In the genomic region with DNA sequence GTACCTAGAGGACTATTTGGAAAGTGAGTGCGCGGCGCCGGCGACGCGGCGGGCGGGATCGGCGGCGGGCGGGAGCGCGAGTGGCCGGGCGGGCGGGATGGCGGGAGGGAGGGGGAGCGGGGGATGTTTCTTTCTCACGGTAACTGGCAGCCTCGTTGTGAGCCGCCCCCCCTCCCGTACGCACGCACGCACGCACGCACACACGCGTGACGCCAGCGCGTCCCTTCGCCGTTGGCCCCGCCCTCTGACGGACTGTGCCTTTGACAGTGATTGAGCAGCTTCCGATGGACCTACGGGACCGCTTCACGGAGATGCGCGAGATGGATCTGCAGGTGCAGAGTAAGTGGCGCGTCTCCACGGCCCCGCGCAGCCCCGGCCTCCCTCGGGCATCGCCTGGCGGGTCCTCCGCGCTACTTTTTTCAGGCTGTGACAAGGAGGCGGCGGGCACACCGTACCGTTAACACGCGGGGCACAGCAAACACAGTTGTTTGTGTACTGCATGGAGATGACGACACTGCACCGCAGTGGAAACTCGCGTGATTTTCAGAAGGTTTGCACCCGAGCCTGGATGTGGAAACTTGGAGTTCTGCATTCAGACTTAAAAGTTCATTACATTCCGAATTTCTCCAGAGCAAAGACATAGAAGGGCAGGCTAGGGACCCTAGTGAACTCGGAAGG, we compare ENCODE assay signal across 8 mouse cellular contexts. TPM values are rescaled to one million over a fixed set of nuclear protein-coding genes. Genes with fewer than 3 reads are reported as not detected.
DNase-seq lines count a peak whose midpoint lies in the region; ATAC-seq and TF ChIP-seq lines count a peak whose summit lies in the region.

No protein-coding gene starts in this region.

- no peak for TF ChIP-seq EP300 in MEL (IDR thresholded peaks at IDR 0.05; ENCODE audit: low read depth in 1 of 2, low read length in 2 of 2)
- TF ChIP-seq EP300 in lung, postnatal 0 days (IDR thresholded peaks at IDR 0.05): no peak

- TF ChIP-seq POLR2A in MEL (IDR thresholded peaks at IDR 0.05; ENCODE audit: control insufficient read depth in 1 of 2, insufficient read depth in 1 of 2, low read depth in 1 of 2, low read length in 2 of 2, poor library complexity in 1 of 2): peak in 1 of 2 experiments; percentile 57; a peak in 3 of 4 replicates
- peak; percentile 81 for TF ChIP-seq POLR2A in cerebellum, adult 2 months (IDR thresholded peaks at IDR 0.05; ENCODE audit: borderline replicate concordance, insufficient read depth, low read length)

- peak overlapping the region; percentile 95 for H3K9ac ChIP-seq in MEL (ENCODE audit: control insufficient read depth, low read depth, low read length, poor library complexity, severe bottlenecking)
- peak overlapping the region; percentile 82 for H3K9ac ChIP-seq in lung, postnatal 0 days (replicated peaks; ENCODE audit: low read depth)

- peak; percentile 95 for DNase-seq in MEL (ENCODE audit: low read depth, low spot score)
- DNase-seq in cerebellum, adult 2 months: peak; percentile 98
- DNase-seq in forelimb bud, embryonic 11.5 days (ENCODE audit: low read depth, low spot score): peak; percentile 92
- DNase-seq in hindbrain, embryonic 10.5 days (ENCODE audit: low spot score): peak; percentile 96
- peak; percentile 98 for DNase-seq in layer of hippocampus, adult 9-11 months
- DNase-seq in lung, postnatal 0 days (ENCODE audit: low spot score): peak; percentile 97
- DNase-seq in ovary, postnatal 14 days (ENCODE audit: low spot score): peak; percentile 91
- peak; percentile 99 for DNase-seq in thymus, postnatal 14 days

- no peak for TF ChIP-seq RAD21 in MEL (IDR thresholded peaks at IDR 0.05; ENCODE audit: low read depth, low read length)

- peaks cover 0 to 1% of the 10 kb centered on the region in 2 experiments; a peak in 1 of 4 replicates for H3K27me3 ChIP-seq in MEL (ENCODE audit: control insufficient read depth in 1 of 2, insufficient read depth in 2 of 2, low read length in 2 of 2)
- no peaks in the 10 kb centered on the region for H3K27me3 ChIP-seq in cerebellum, adult 2 months (ENCODE audit: control insufficient read depth, insufficient read depth, low read length)
- no peaks in the 10 kb centered on the region for H3K27me3 ChIP-seq in hindbrain, embryonic 10.5 days (ENCODE audit: insufficient read depth, poor library complexity, severe bottlenecking)
- H3K27me3 ChIP-seq in lung, postnatal 0 days (replicated peaks; ENCODE audit: insufficient read depth, low read length): no peaks in the 10 kb centered on the region

- peak overlapping the region; percentile 71 for H3K4me2 ChIP-seq in lung, postnatal 0 days (replicated peaks; ENCODE audit: low read depth, low read length)

- WGBS in cerebellum, adult 2 months: under 1% methylated on average over 66 of the region's 68 CpGs
- under 1% methylated on average over 68 of the region's 68 CpGs for WGBS in hindbrain, embryonic 10.5 days
- WGBS in lung, postnatal 0 days: 1% methylated on average over 63 of the region's 68 CpGs

- H3K9me3 ChIP-seq in MEL (replicated peaks; ENCODE audit: insufficient read depth, low read length): no peaks in the 10 kb centered on the region
- no peaks in the 10 kb centered on the region for H3K9me3 ChIP-seq in hindbrain, embryonic 10.5 days
- H3K9me3 ChIP-seq in lung, postnatal 0 days (ENCODE audit: low read length): no peaks in the 10 kb centered on the region

- TF ChIP-seq CTCF in MEL (IDR thresholded peaks at IDR 0.05 in 2 of 3, conservative IDR thresholded peaks at IDR 0.05 in 1 of 3; ENCODE audit: control insufficient read depth in 1 of 3, insufficient read depth in 1 of 3, low read depth in 2 of 3, low read length in 3 of 3, poor library complexity in 1 of 3, severe bottlenecking in 1 of 3): no peak
- no peak for TF ChIP-seq CTCF in cerebellum, adult 2 months (IDR thresholded peaks at IDR 0.05; ENCODE audit: borderline replicate concordance, insufficient read depth, low read depth, low read length)
- TF ChIP-seq CTCF in lung, postnatal 0 days (IDR thresholded peaks at IDR 0.05): no peak; the same call in 1 of the 2 replicates

- peak overlapping the region; percentile 80 to 89 for H3K4me3 ChIP-seq in MEL (ENCODE audit: control insufficient read depth in 1 of 2, insufficient read depth in 1 of 2, low read depth in 2 of 2, low read length in 2 of 2)
- H3K4me3 ChIP-seq in cerebellum, adult 2 months (replicated peaks; ENCODE audit: insufficient read depth, low read depth, low read length): peak overlapping the region; percentile 87
- peak overlapping the region; percentile 79 for H3K4me3 ChIP-seq in hindbrain, embryonic 10.5 days
- peak overlapping the region; percentile 80 for H3K4me3 ChIP-seq in lung, postnatal 0 days (ENCODE audit: low read depth, low read length)

- H3K27ac ChIP-seq in MEL (ENCODE audit: control insufficient read depth, low read depth, low read length): peak overlapping the region; percentile 91
- H3K27ac ChIP-seq in cerebellum, adult 2 months (ENCODE audit: insufficient read depth, low read length): peak overlapping the region; percentile 90
- peak overlapping the region; percentile 98 for H3K27ac ChIP-seq in hindbrain, embryonic 10.5 days
- peak overlapping the region; percentile 99 for H3K27ac ChIP-seq in lung, postnatal 0 days (ENCODE audit: low read length)

- peaks cover 0 to 6% of the 10 kb centered on the region in 2 experiments; a peak in 1 of 4 replicates for H3K4me1 ChIP-seq in MEL (ENCODE audit: control insufficient read depth in 1 of 2, insufficient read depth in 2 of 2, low read length in 2 of 2)
- no peaks in the 10 kb centered on the region for H3K4me1 ChIP-seq in cerebellum, adult 2 months (ENCODE audit: control insufficient read depth, insufficient read depth, low read length)
- peaks cover 12% of the 10 kb centered on the region for H3K4me1 ChIP-seq in hindbrain, embryonic 10.5 days (replicated peaks)
- peaks cover 4% of the 10 kb centered on the region; the same call in 1 of the 2 replicates for H3K4me1 ChIP-seq in lung, postnatal 0 days (ENCODE audit: insufficient read depth, low read depth, low read length)

- peak; percentile 95 for ATAC-seq in lung, postnatal 0 days

- peaks cover 0 to 6% of the 10 kb centered on the region in 2 experiments; a peak in 2 of 4 replicates for H3K36me3 ChIP-seq in MEL (ENCODE audit: control insufficient read depth in 1 of 2, insufficient read depth in 2 of 2, low read length in 2 of 2)
- H3K36me3 ChIP-seq in hindbrain, embryonic 10.5 days: peaks cover 29% of the 10 kb centered on the region
- H3K36me3 ChIP-seq in lung, postnatal 0 days (ENCODE audit: insufficient read depth, low read length): 0 out of 2 replicates have a peak, but pooled peaks cover 3% of the 10 kb centered on the region

- peaks cover 5% of the 10 kb centered on the region for H3K79me2 ChIP-seq in MEL (ENCODE audit: control insufficient read depth, insufficient read depth, low read length, poor library complexity)

TF ChIP-seq in MEL, 35 proteins besides CTCF, POLR2A, EP300 and RAD21 (continues in another document):
- TF ChIP-seq MAFK (IDR thresholded peaks at IDR 0.05; ENCODE audit: borderline replicate concordance, low read depth, low read length) (no peak), HCFC1 (IDR thresholded peaks at IDR 0.05; ENCODE audit: low read depth, low read length) (no peak), MAX (IDR thresholded peaks at IDR 0.05; ENCODE audit: low read length) (no peak), JUND (IDR thresholded peaks at IDR 0.05; ENCODE audit: low read depth, low read length) (no peak), UBTF (IDR thresholded peaks at IDR 0.05; ENCODE audit: borderline replicate concordance, insufficient read depth, low read depth, low read length) (no peak), POLR2AphosphoS2 (IDR thresholded peaks at IDR 0.05; ENCODE audit: low read length) (0 out of 2 replicates have a peak, but pooled peaks have one; percentile 21), ZMIZ1 (IDR thresholded peaks at IDR 0.05; ENCODE audit: low read depth, low read length) (0 out of 2 replicates have a peak, but pooled peaks have one; percentile 50), KAT2A (conservative IDR thresholded peaks at IDR 0.05; ENCODE audit: low read depth, low read length) (no peak), RCOR1 (IDR thresholded peaks at IDR 0.05; ENCODE audit: low read depth, low read length) (no peak), GABPA (IDR thresholded peaks at IDR 0.05; ENCODE audit: low read depth, low read length) (no peak), POLR2AphosphoS5 (IDR thresholded peaks at IDR 0.05; ENCODE audit: borderline replicate concordance, low read depth, low read length) (no peak), MAZ (IDR thresholded peaks at IDR 0.05; ENCODE audit: low read depth, low read length) (peak; percentile 93; the same call in 1 of the 2 replicates), ETS1 (IDR thresholded peaks at IDR 0.05; ENCODE audit: low read depth, low read length) (no peak), USF2 (IDR thresholded peaks at IDR 0.05; ENCODE audit: borderline replicate concordance in 1 of 2, insufficient read depth in 1 of 2, low read depth in 1 of 2, low read length in 2 of 2) (no peak), NRF1 (IDR thresholded peaks at IDR 0.05; ENCODE audit: insufficient read depth, low read depth, low read length, poor library complexity, severe bottlenecking) (peak; percentile 41; the same call in 1 of the 2 replicates), ZC3H11A (IDR thresholded peaks at IDR 0.05; ENCODE audit: low read depth, low read length) (no peak), TBP (IDR thresholded peaks at IDR 0.05; ENCODE audit: low read depth, low read length) (no peak), ZKSCAN1 (IDR thresholded peaks at IDR 0.05; ENCODE audit: low read depth, low read length) (no peak), ZNF384 (IDR thresholded peaks at IDR 0.05; ENCODE audit: low read depth, low read length) (no peak), CHD2 (IDR thresholded peaks at IDR 0.05; ENCODE audit: low read length) (0 out of 2 replicates have a peak, but pooled peaks have one; percentile 7)

RNA-seq across cellular contexts. Expression of a gene that starts 0.5 kb away (rescaled TPM):
- 13.4 and 13.5 TPM in 2 replicates for total RNA-seq in MEL (2012; rRNA removed)
- polyA plus RNA-seq in MEL (2012; ENCODE audit: insufficient read depth in 1 of 2, insufficient read length in 2 of 2, low read depth in 1 of 2, low replicate concordance in 2 of 2, missing spikeins in 1 of 2): 10 to 100 TPM in 1 of 2 experiments, not detected in 1; 16.5 TPM
- polyA plus RNA-seq in cerebellum, adult 2 months (2012; rRNA removed): 19.3 and 21.1 TPM in 2 replicates
- 42.4 and 45.2 TPM in 2 replicates for polyA plus RNA-seq in hindbrain, embryonic 10.5 days (2016; fragmentation: Nextera tagmentation; extraction: Ambion mirVana)
- 43.7 and 46.7 TPM in 2 replicates for polyA plus RNA-seq in lung, postnatal 0 days (2015; fragmentation: Nextera tagmentation; extraction: Ambion mirVana)

RNA-seq across cellular contexts. Expression of a gene that starts 35.8 kb away (rescaled TPM):
- total RNA-seq in MEL (2012; rRNA removed): 0.03 TPM in 1 of 2 replicates, not detected in the other
- not detected for polyA plus RNA-seq in MEL (2012; ENCODE audit: insufficient read depth in 1 of 2, insufficient read length in 2 of 2, low read depth in 1 of 2, low replicate concordance in 2 of 2, missing spikeins in 1 of 2)
- 1.1 and 1.3 TPM in 2 replicates for polyA plus RNA-seq in cerebellum, adult 2 months (2012; rRNA removed)
- polyA plus RNA-seq in hindbrain, embryonic 10.5 days (2016; fragmentation: Nextera tagmentation; extraction: Ambion mirVana): 13.7 and 15.7 TPM in 2 replicates
- polyA plus RNA-seq in lung, postnatal 0 days (2015; fragmentation: Nextera tagmentation; extraction: Ambion mirVana): 25.0 and 29.4 TPM in 2 replicates

Comparison
In these comparisons a context has a peak if more than half of its experiments do, and no peak if none do; other contexts are left out.
1. Peak in every context shown above with its lines: DNase-seq, ATAC-seq, H3K4me3 ChIP-seq and H3K27ac ChIP-seq.